ENCODE assay signal across 17 mouse cellular contexts in genomic region chr9:20453647-20454046, GRCm38 (mm10).
"Had no signal": no experiment of that assay in that cellular context is flagged by ENCODE, and none has a peak within 500 bp of the region (broad histone marks: within the 10 kb centered on the region; RNA-seq: fewer than 3 reads in every experiment).

No protein-coding gene starts in this region.

- H3K4me2 ChIP-seq: intestine, embryonic 15.5 days; liver, embryonic 13.5 days; midbrain, embryonic 12.5 days; neural tube, embryonic 13.5 days; stomach, embryonic 15.5 days had no signal

- H3K9me3 ChIP-seq: intestine, embryonic 15.5 days; liver, embryonic 13.5 days; midbrain, embryonic 12.5 days; neural tube, embryonic 13.5 days; stomach, embryonic 15.5 days had no signal

- ATAC-seq: intestine, embryonic 15.5 days; midbrain, embryonic 16.5 days had no signal

- H3K9ac ChIP-seq: intestine, embryonic 15.5 days; liver, embryonic 13.5 days; midbrain, embryonic 12.5 days; neural tube, embryonic 13.5 days; stomach, embryonic 15.5 days had no signal

- H3K4me1 ChIP-seq: intestine, embryonic 15.5 days; stomach, embryonic 15.5 days had no signal

- H3K27ac ChIP-seq: intestine, embryonic 15.5 days; layer of hippocampus, adult 2 months; liver, embryonic 13.5 days; midbrain, embryonic 12.5 days; neural tube, embryonic 13.5 days; stomach, embryonic 15.5 days had no signal

- DNase-seq: kidney, postnatal 10 days; layer of hippocampus, adult 9-11 months; liver, embryonic 13.5 days; lung, adult 2 months; lung, postnatal 14 days; lung, postnatal 4 days; retina, postnatal 1 day; right cerebral cortex, postnatal 25 days; spleen, adult 18-20 months; thymus, postnatal 25 days had no signal

- H3K4me3 ChIP-seq: intestine, embryonic 15.5 days; layer of hippocampus, adult 2 months; liver, embryonic 13.5 days; midbrain, embryonic 12.5 days; myocyte; neural tube, embryonic 13.5 days; stomach, embryonic 15.5 days had no signal

- H3K27me3 ChIP-seq: intestine, embryonic 15.5 days; liver, embryonic 13.5 days; midbrain, embryonic 12.5 days; neural tube, embryonic 13.5 days; stomach, embryonic 15.5 days had no signal
